Comparison of ENCODE assay signal across 24 mouse cellular contexts in the genomic region with DNA sequence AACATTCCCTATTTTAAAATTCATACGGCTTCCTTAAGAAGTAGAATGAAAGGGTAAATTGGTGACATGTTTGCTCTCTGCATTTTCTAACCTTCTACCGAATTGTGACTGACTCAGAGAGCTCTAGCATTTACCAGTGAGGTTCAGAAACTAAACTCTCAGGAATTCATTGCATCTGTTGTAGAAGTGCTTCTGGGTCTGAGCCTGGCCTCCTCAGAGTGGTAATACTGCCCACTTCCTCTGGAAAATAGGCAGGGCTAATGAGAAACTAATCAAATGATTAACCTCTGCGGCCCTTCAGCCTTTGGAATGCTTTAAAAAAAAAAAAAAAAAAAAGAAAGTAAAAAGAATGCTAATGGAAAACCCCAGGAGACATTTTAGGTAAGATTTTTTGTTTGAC. TPM values are rescaled to one million over a fixed set of nuclear protein-coding genes. Genes with fewer than 3 reads are reported as not detected.
A peak's percentile ranks its signal among the peaks of the same experiment; 100 is the strongest.
DNase-seq lines count a peak whose midpoint lies in the region; ATAC-seq lines count a peak whose summit lies in the region.
"Had no signal": no experiment of that assay in that cellular context is flagged by ENCODE, and none has a peak within 500 bp of the region (broad histone marks: within the 10 kb centered on the region; RNA-seq: fewer than 3 reads in every experiment).

No protein-coding gene starts in this region.

- no peak for ATAC-seq in kidney, embryonic 14.5 days (ENCODE audit: low FRiP score, low TSS enrichment)
- ATAC-seq: forebrain, embryonic 14.5 days; forebrain, embryonic 16.5 days had no signal

- 0 out of 2 replicates have a peak, but pooled peaks cover 2% of the 10 kb centered on the region for H3K4me1 ChIP-seq in kidney, embryonic 14.5 days (ENCODE audit: control insufficient read depth, insufficient read depth, low read length)
- H3K4me1 ChIP-seq: embryonic facial prominence, embryonic 13.5 days; embryonic facial prominence, embryonic 15.5 days; forebrain, embryonic 12.5 days had no signal

- 61% methylated on average over 3 of the region's 3 CpGs for WGBS in kidney, embryonic 14.5 days

- H3K27me3 ChIP-seq in kidney, embryonic 14.5 days (ENCODE audit: control insufficient read depth, insufficient read depth, low read length) = no peaks in the 10 kb centered on the region
- H3K27me3 ChIP-seq: embryonic facial prominence, embryonic 13.5 days; embryonic facial prominence, embryonic 15.5 days; forebrain, embryonic 12.5 days had no signal

- H3K9me3 ChIP-seq in kidney, embryonic 14.5 days (ENCODE audit: control insufficient read depth, low read length) = no peaks in the 10 kb centered on the region
- H3K9me3 ChIP-seq: embryonic facial prominence, embryonic 13.5 days; embryonic facial prominence, embryonic 15.5 days; forebrain, embryonic 10.5 days; forebrain, embryonic 12.5 days had no signal

- no peak overlapping the region for H3K9ac ChIP-seq in kidney, embryonic 14.5 days (ENCODE audit: low read depth, low read length)
- H3K9ac ChIP-seq: embryonic facial prominence, embryonic 13.5 days; embryonic facial prominence, embryonic 15.5 days; forebrain, embryonic 12.5 days had no signal

- no peak overlapping the region for H3K4me3 ChIP-seq in kidney, embryonic 14.5 days (ENCODE audit: low read length)
- H3K4me3 ChIP-seq: embryonic facial prominence, embryonic 13.5 days; embryonic facial prominence, embryonic 15.5 days; erythroblast, embryonic 14.5 days; forebrain, embryonic 10.5 days; forebrain, embryonic 12.5 days had no signal

- peaks cover 27% of the 10 kb centered on the region for H3K36me3 ChIP-seq in kidney, embryonic 14.5 days (ENCODE audit: control insufficient read depth, insufficient read depth, low read length)

- no peak overlapping the region for H3K27ac ChIP-seq in kidney, embryonic 14.5 days (ENCODE audit: low read depth, low read length)
- H3K27ac ChIP-seq: embryonic facial prominence, embryonic 13.5 days; embryonic facial prominence, embryonic 15.5 days; forebrain, embryonic 10.5 days; forebrain, embryonic 12.5 days had no signal

- DNase-seq in kidney, adult 11 months = peak; percentile 27
- DNase-seq in kidney, adult 9 months = peak; percentile 73
- DNase-seq in kidney, postnatal 10 days = no peak
- DNase-seq in Muller cell, postnatal 12 days (ENCODE audit: inconsistent ontology term) = peak; percentile 55
- peak; percentile 27 for DNase-seq in NIH3T3 (ENCODE audit: low read depth)
- no peak for DNase-seq in right cerebral cortex, adult 2 months (ENCODE audit: low spot score in 2 of 2)
- DNase-seq: adrenal gland, adult 2 months; adrenal gland, postnatal 10 days; adrenal gland, postnatal 25 days; cerebellum, adult 11 months; cerebellum, adult 18-20 months; cerebellum, adult 8-10 months; cerebellum, adult 9-11 months; cerebellum, postnatal 14 days; cerebellum, postnatal 36 days; embryo, embryonic 11 days had no signal

- H3K4me2 ChIP-seq in kidney, embryonic 14.5 days (replicated peaks; ENCODE audit: low read depth, low read length) = no peak overlapping the region
- H3K4me2 ChIP-seq: embryonic facial prominence, embryonic 13.5 days; embryonic facial prominence, embryonic 15.5 days; forebrain, embryonic 12.5 days had no signal

RNA-seq across cellular contexts. Expression of a gene that starts 11.1 kb away (rescaled TPM):
- 271 and 274 TPM in 2 replicates for polyA plus RNA-seq in kidney, embryonic 14.5 days (2014; fragmentation: Nextera tagmentation; extraction: Ambion mirVana)

RNA-seq across cellular contexts. Expression of a gene that starts 23.1 kb away (rescaled TPM):
- polyA plus RNA-seq in kidney, embryonic 14.5 days (2014; fragmentation: Nextera tagmentation; extraction: Ambion mirVana) = 458 and 601 TPM in 2 replicates

RNA-seq across cellular contexts. Expression of a gene that starts 23.3 kb away (rescaled TPM):
- polyA plus RNA-seq in kidney, embryonic 14.5 days (2014; fragmentation: Nextera tagmentation; extraction: Ambion mirVana) = 211 and 282 TPM in 2 replicates

RNA-seq across cellular contexts. Expression of a gene that starts 50.9 kb away (rescaled TPM):
- polyA plus RNA-seq in kidney, embryonic 14.5 days (2014; fragmentation: Nextera tagmentation; extraction: Ambion mirVana) = 45.6 and 55.1 TPM in 2 replicates

RNA-seq across cellular contexts. Expression of a gene that starts 59.3 kb away (rescaled TPM):
- 28.5 and 33.4 TPM in 2 replicates for polyA plus RNA-seq in kidney, embryonic 14.5 days (2014; fragmentation: Nextera tagmentation; extraction: Ambion mirVana)

Comparison
In these comparisons a context has a peak if more than half of its experiments do, and no peak if none do; other contexts are left out.
1. DNase-seq: peak in kidney, adult 11 months (single experiment), kidney, adult 9 months (single experiment), Muller cell, postnatal 12 days (single experiment) and NIH3T3 (single experiment); none in kidney, postnatal 10 days (single experiment) and right cerebral cortex, adult 2 months (0 of 2).